Mouse (Mus musculus) liver, postnatal 0 days (tissue): Measurements from ENCODE around the gene Myom1.

Source experiments
- CTCF ChIP-seq: sonication (generic); IDR thresholded peaks from 2 replicates; pipeline ENCODE4 v1.5.1; 2016; ENCODE audit warnings: antibody characterized with exemption, low read depth
- EP300 ChIP-seq: IDR thresholded peaks from 2 replicates; pipeline ENCODE4 v1.6.1; 2016; ENCODE audit warnings: antibody characterized with exemption, low read depth, mild to moderate bottlenecking

DNA sequence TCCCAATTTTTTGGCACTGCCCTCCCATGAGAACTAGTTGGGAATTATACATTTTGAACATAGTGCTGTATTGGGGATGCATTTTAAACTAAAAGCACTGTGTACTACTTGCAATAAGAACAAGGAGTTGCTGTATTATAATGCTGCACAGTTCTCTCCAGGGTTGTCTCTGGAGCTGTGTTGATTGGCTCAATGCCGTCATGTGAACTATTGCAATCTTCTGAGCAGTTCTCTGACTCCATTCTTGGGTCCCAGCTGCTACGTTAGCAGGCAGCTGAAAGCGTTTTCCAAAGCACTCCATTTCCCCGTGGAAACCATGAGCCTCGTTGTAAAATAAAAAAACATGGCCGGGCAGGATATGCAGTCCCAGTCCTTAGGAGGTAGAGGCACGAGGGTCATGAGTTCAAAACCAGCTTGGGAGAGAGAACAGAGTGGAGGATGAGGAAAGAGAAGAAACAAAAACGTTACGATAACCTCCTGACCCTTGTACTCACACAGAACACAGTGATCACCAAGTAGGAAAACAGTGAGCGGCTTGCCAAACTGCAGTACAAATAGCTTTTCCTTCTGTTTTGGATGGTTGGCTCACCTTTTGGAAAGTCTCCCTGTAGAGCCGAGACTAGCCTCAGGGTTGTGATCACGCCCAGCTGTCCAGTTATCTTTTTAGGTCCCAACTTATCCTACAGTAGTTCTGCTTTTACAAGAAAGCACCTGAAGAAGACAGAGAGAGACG is 60.6 kb downstream of the Myom1 start:
- TF ChIP-seq CTCF (no peak), EP300 (no peak)
